13 mouse cellular contexts compared by ENCODE assay signal in genomic region chr2:34570378-34570777, GRCm38 (mm10).
DNase-seq lines count a peak whose midpoint lies in the region; ATAC-seq and TF ChIP-seq lines count a peak whose summit lies in the region.
"Had no signal": no experiment of that assay in that cellular context is flagged by ENCODE, and none has a peak within 500 bp of the region (broad histone marks: within the 10 kb centered on the region; RNA-seq: fewer than 3 reads in every experiment).

No protein-coding gene starts in this region.

- TF ChIP-seq CTCF in brain, embryonic 14.5 days (IDR thresholded peaks at IDR 0.05; ENCODE audit: borderline replicate concordance, extremely low read depth, insufficient read depth, insufficient read length): no peak

- H3K4me2 ChIP-seq in hindbrain, embryonic 12.5 days (replicated peaks): no peak overlapping the region
- H3K4me2 ChIP-seq in midbrain, embryonic 16.5 days (ENCODE audit: low read length): peak overlapping the region; percentile 3; the same call in 1 of the 2 replicates
- H3K4me2 ChIP-seq: liver, embryonic 11.5 days had no signal

- H3K27me3 ChIP-seq in hindbrain, embryonic 12.5 days: no peaks in the 10 kb centered on the region
- 0 out of 2 replicates have a peak, but pooled peaks cover 4% of the 10 kb centered on the region for H3K27me3 ChIP-seq in midbrain, embryonic 16.5 days (ENCODE audit: control insufficient read depth, insufficient read depth, low read depth, low read length)
- H3K27me3 ChIP-seq: megakaryocyte, embryonic 14.5 days had no signal

- H3K9me3 ChIP-seq in ES-E14 (ENCODE audit: control insufficient read depth, insufficient read depth, low read depth, low read length): no peaks in the 10 kb centered on the region
- no peaks in the 10 kb centered on the region for H3K9me3 ChIP-seq in hindbrain, embryonic 12.5 days (replicated peaks)
- H3K9me3 ChIP-seq in midbrain, embryonic 16.5 days (replicated peaks; ENCODE audit: control insufficient read depth, low read length, poor library complexity, severe bottlenecking): no peaks in the 10 kb centered on the region
- H3K9me3 ChIP-seq: megakaryocyte, embryonic 14.5 days had no signal

- 0 out of 2 replicates have a peak, but pooled peaks cover 2% of the 10 kb centered on the region for H3K36me3 ChIP-seq in ES-E14 (ENCODE audit: control insufficient read depth, insufficient read depth, low read length, poor library complexity, severe bottlenecking)
- H3K36me3 ChIP-seq in hindbrain, embryonic 12.5 days: no peaks in the 10 kb centered on the region
- H3K36me3 ChIP-seq in midbrain, embryonic 16.5 days (ENCODE audit: control insufficient read depth, insufficient read depth, low read length): no peaks in the 10 kb centered on the region

- H3K9ac ChIP-seq in ES-E14 (ENCODE audit: insufficient read depth, low read depth, low read length, poor library complexity, severe bottlenecking): no peak overlapping the region
- H3K9ac ChIP-seq in hindbrain, embryonic 12.5 days: no peak overlapping the region
- H3K9ac ChIP-seq in midbrain, embryonic 16.5 days (ENCODE audit: low read depth, low read length): no peak overlapping the region

- WGBS in hindbrain, embryonic 12.5 days: 4% methylated on average over 6 of the region's 6 CpGs
- 4% methylated on average over 6 of the region's 6 CpGs for WGBS in midbrain, embryonic 16.5 days

- no peak overlapping the region for H3K4me3 ChIP-seq in ES-E14 (ENCODE audit: insufficient read depth in 1 of 2, low read depth in 1 of 2, low read length in 2 of 2, poor library complexity in 1 of 2, severe bottlenecking in 1 of 2)
- no peak overlapping the region for H3K4me3 ChIP-seq in hindbrain, embryonic 12.5 days
- no peak overlapping the region for H3K4me3 ChIP-seq in midbrain, embryonic 16.5 days (ENCODE audit: low read depth, low read length)
- H3K4me3 ChIP-seq: megakaryocyte, embryonic 14.5 days had no signal

- H3K27ac ChIP-seq in ES-E14 (ENCODE audit: insufficient read depth, low read depth, low read length, poor library complexity, severe bottlenecking): no peak overlapping the region
- peak overlapping the region; percentile 36; the same call in 1 of the 2 replicates for H3K27ac ChIP-seq in hindbrain, embryonic 12.5 days
- peak overlapping the region; percentile 48; the same call in 1 of the 2 replicates for H3K27ac ChIP-seq in midbrain, embryonic 16.5 days (ENCODE audit: low read length)

- peaks cover 0 to 7% of the 10 kb centered on the region in 2 experiments; a peak in 2 of 4 replicates for H3K4me1 ChIP-seq in ES-E14 (ENCODE audit: control insufficient read depth in 2 of 2, insufficient read depth in 2 of 2, low read length in 2 of 2, poor library complexity in 1 of 2)
- H3K4me1 ChIP-seq in hindbrain, embryonic 12.5 days: peaks cover 33% of the 10 kb centered on the region
- peaks cover 14% of the 10 kb centered on the region for H3K4me1 ChIP-seq in midbrain, embryonic 16.5 days (ENCODE audit: control insufficient read depth, insufficient read depth, low read length)
- H3K4me1 ChIP-seq: megakaryocyte, embryonic 14.5 days had no signal

- ATAC-seq in hindbrain, embryonic 12.5 days (ENCODE audit: low FRiP score): no peak
- ATAC-seq in midbrain, embryonic 16.5 days: no peak

- in situ Hi-C loops in ES-E14 (cut with MboI; ENCODE audit: low sequenced_read_pairs in 2 of 2, unreplicated experiment in 2 of 2): no loop called here

- no peak for TF ChIP-seq POLR2A in brain, embryonic 14.5 days (IDR thresholded peaks at IDR 0.05; ENCODE audit: borderline replicate concordance, extremely low read depth, insufficient read depth, insufficient read length, poor library complexity, severe bottlenecking)

- peak; percentile 73 for DNase-seq in ES-E14 (ENCODE audit: low read depth, low spot score)
- peak; percentile 86 for DNase-seq in brain, embryonic 14.5 days (ENCODE audit: low read depth)
- no peak for DNase-seq in right cerebral cortex, adult 2 months (ENCODE audit: low spot score in 2 of 2)
- DNase-seq in right cerebral cortex, postnatal 4 days: no peak
- DNase-seq in adipocyte (ENCODE audit: low spot score): no peak
- no peak for DNase-seq in cerebellum, adult 18-20 months
- DNase-seq: cerebellum, adult 8-10 months; right cerebral cortex, postnatal 25 days; thymus, postnatal 25 days had no signal

TF ChIP-seq in ES-E14, 5 proteins besides CTCF, POLR2A, EP300 and RAD21:
- TF ChIP-seq ZNF384 (IDR thresholded peaks at IDR 0.05; ENCODE audit: low read depth, low read length) (peak; percentile 88), HCFC1 (IDR thresholded peaks at IDR 0.05; ENCODE audit: borderline replicate concordance, insufficient read depth, low read length) (no peak)

Comparison
In these comparisons a context has a peak if more than half of its experiments do, and no peak if none do; other contexts are left out.
1. DNase-seq: peak in ES-E14 (single experiment) and brain, embryonic 14.5 days (single experiment); none in right cerebral cortex, adult 2 months (0 of 2), right cerebral cortex, postnatal 4 days (single experiment), adipocyte (single experiment) and cerebellum, adult 18-20 months (0 of 2).